Mouse (Mus musculus) olfactory bulb, adult 2 months (tissue): ENCODE measurements around the gene Jak1. TPM values are rescaled to one million over a fixed set of nuclear protein-coding genes. Genes with fewer than 3 reads are reported as not detected.

Source experiments
- H3K27ac ChIP-seq: fragments of 200-500 bp; 2 replicates; pipeline ENCODE4 v1.5.1; 2012; ENCODE audit warnings: low read depth, low read length; ENCODE audit not compliant: insufficient read depth
- H3K4me1 ChIP-seq: fragments of 200-500 bp; 2 replicates; pipeline ENCODE4 v1.6.1; 2012; ENCODE audit warnings: low read length; ENCODE audit not compliant: control insufficient read depth, insufficient read depth
- H3K4me3 ChIP-seq: fragments of 200-500 bp; 2 replicates; pipeline ENCODE4 v1.5.1; 2012; ENCODE audit warnings: mild to moderate bottlenecking, low read depth, low read length, moderate library complexity; ENCODE audit not compliant: insufficient read depth
- CTCF ChIP-seq: fragments of 200-500 bp; IDR thresholded peaks from 2 replicates; pipeline ENCODE4 v1.5.1; 2012; ENCODE audit warnings: low read depth, mild to moderate bottlenecking, low read length, moderate library complexity; ENCODE audit not compliant: insufficient read depth
- POLR2A ChIP-seq: fragments of 200-500 bp; IDR thresholded peaks from 2 replicates; pipeline ENCODE4 v1.6.1; 2012; ENCODE audit warnings: mild to moderate bottlenecking, low read depth, low read length, moderate library complexity; ENCODE audit not compliant: insufficient read depth
- WGBS: fragments of 180-500 bp; shearing (Covaris S2); methylation state at CpG from one replicate; pipeline ENCODE4 v1.1.7; 2018; 5-methylcytosine and 5-hydroxymethylcytosine counted together
- polyA plus RNA-seq: library from polyadenylated mRNA; stranded (reverse); fragments of >200 nt; gene quantifications from 2 replicates; pipeline ENCODE4 v1.2.4, GENCODE M21; 2012; ENCODE audit warnings: low replicate concordance; ENCODE audit not compliant: missing spikeins, insufficient read depth, insufficient read length

Jak1 gene
- polyA plus RNA-seq, 1 experiment, result 548 TPM

GRCm38 (mm10) chr4:101203518-101203917 is 61.6 kb downstream of the Jak1 start:
- no peaks in the 10 kb centered on the region for H3K4me1 ChIP-seq
- no peak overlapping the region for H3K27ac ChIP-seq
- 88% methylated on average over 1 of the region's 1 CpGs for WGBS
- TF ChIP-seq CTCF (no peak), POLR2A (no peak)
- H3K4me3 ChIP-seq, result no peak overlapping the region

GRCm38 (mm10) chr4:101202626-101203025 is 62.5 kb downstream of the Jak1 start:
- Histone ChIP-seq H3K27ac (no peak overlapping the region), H3K4me1 (peaks cover 3% of the 10 kb centered on the region; the same call in 1 of the 2 replicates), H3K4me3 (no peak overlapping the region)
- WGBS, result 56% methylated on average over 10 of the region's 10 CpGs
- TF ChIP-seq CTCF, result no peak
- TF ChIP-seq POLR2A, result no peak

GRCm38 (mm10) chr4:101199433-101200081 is 65.5 kb downstream of the Jak1 start:
- H3K4me1 ChIP-seq, result peaks cover 9% of the 10 kb centered on the region
- 95% methylated on average over 8 of the region's 8 CpGs for WGBS
- no peak for TF ChIP-seq CTCF
- no peak overlapping the region for H3K4me3 ChIP-seq
- H3K27ac ChIP-seq, result no peak overlapping the region

- TF ChIP-seq POLR2A, result no peak
- no peak for TF ChIP-seq CTCF
- H3K4me1 ChIP-seq, result peaks cover 9% of the 10 kb centered on the region
- no peak overlapping the region for H3K27ac ChIP-seq
- WGBS, result 16% methylated on average over 2 of the region's 2 CpGs
- no peak overlapping the region for H3K4me3 ChIP-seq
These were observed 66.7 kb downstream of the Jak1 start for GRCm38 (mm10) chr4:101198333-101198732.

GRCm38 (mm10) chr4:101197421-101198170 is 67.5 kb downstream of the Jak1 start:
- no peak overlapping the region for H3K27ac ChIP-seq
- WGBS, result 57% methylated on average over 9 of the region's 9 CpGs

GRCm38 (mm10) chr4:101196407-101196806 is 68.7 kb downstream of the Jak1 start:
- WGBS, result 65% methylated on average over 2 of the region's 2 CpGs
- H3K4me1 ChIP-seq, result peaks cover 9% of the 10 kb centered on the region
- TF ChIP-seq CTCF (no peak), POLR2A (no peak)
- H3K4me3 ChIP-seq, result no peak overlapping the region
- H3K27ac ChIP-seq, result no peak overlapping the region

More at GRCm38 (mm10) chr4:101197421-101198170, 67.5 kb downstream of the Jak1 start:
- Histone ChIP-seq H3K4me1 (peaks cover 9% of the 10 kb centered on the region), H3K4me3 (no peak overlapping the region)
- TF ChIP-seq POLR2A, result no peak
- TF ChIP-seq CTCF, result no peak

GRCm38 (mm10) chr4:101194170-101194569 is 70.9 kb downstream of the Jak1 start:
- H3K4me1 ChIP-seq, result peaks cover 9% of the 10 kb centered on the region
- 78% methylated on average over 1 of the region's 1 CpGs for WGBS
- TF ChIP-seq POLR2A (no peak), CTCF (no peak)
- H3K4me3 ChIP-seq, result no peak overlapping the region
- no peak overlapping the region for H3K27ac ChIP-seq

- Histone ChIP-seq H3K4me1 (peaks cover 7% of the 10 kb centered on the region), H3K4me3 (no peak overlapping the region), H3K27ac (no peak overlapping the region)
- WGBS, result 95% methylated on average over 5 of the region's 5 CpGs
- TF ChIP-seq CTCF (no peak), POLR2A (no peak)
These were observed 72.7 kb downstream of the Jak1 start for GRCm38 (mm10) chr4:101192241-101192976.

GRCm38 (mm10) chr4:101187381-101187780 is 77.7 kb downstream of the Jak1 start:
- Histone ChIP-seq H3K4me1 (peaks cover 5% of the 10 kb centered on the region; the same call in 1 of the 2 replicates), H3K27ac (no peak overlapping the region), H3K4me3 (no peak overlapping the region)
- WGBS, result 89% methylated on average over 4 of the region's 4 CpGs
- TF ChIP-seq POLR2A (no peak), CTCF (no peak)

GRCm38 (mm10) chr4:101186591-101186990 is 78.5 kb downstream of the Jak1 start:
- H3K4me1 ChIP-seq, result peaks cover 5% of the 10 kb centered on the region; the same call in 1 of the 2 replicates
- WGBS, result 66% methylated on average over 5 of the region's 5 CpGs
- no peak overlapping the region for H3K27ac ChIP-seq
- H3K4me3 ChIP-seq, result no peak overlapping the region
- TF ChIP-seq POLR2A (no peak), CTCF (no peak)
